Mouse (Mus musculus): ENCODE measurements around the gene Cacng2. TPM values are rescaled to one million over a fixed set of nuclear protein-coding genes. Genes with fewer than 3 reads are reported as not detected.

Cacng2 gene
- polyA plus RNA-seq, 1 experiment, result not detected

DNA sequence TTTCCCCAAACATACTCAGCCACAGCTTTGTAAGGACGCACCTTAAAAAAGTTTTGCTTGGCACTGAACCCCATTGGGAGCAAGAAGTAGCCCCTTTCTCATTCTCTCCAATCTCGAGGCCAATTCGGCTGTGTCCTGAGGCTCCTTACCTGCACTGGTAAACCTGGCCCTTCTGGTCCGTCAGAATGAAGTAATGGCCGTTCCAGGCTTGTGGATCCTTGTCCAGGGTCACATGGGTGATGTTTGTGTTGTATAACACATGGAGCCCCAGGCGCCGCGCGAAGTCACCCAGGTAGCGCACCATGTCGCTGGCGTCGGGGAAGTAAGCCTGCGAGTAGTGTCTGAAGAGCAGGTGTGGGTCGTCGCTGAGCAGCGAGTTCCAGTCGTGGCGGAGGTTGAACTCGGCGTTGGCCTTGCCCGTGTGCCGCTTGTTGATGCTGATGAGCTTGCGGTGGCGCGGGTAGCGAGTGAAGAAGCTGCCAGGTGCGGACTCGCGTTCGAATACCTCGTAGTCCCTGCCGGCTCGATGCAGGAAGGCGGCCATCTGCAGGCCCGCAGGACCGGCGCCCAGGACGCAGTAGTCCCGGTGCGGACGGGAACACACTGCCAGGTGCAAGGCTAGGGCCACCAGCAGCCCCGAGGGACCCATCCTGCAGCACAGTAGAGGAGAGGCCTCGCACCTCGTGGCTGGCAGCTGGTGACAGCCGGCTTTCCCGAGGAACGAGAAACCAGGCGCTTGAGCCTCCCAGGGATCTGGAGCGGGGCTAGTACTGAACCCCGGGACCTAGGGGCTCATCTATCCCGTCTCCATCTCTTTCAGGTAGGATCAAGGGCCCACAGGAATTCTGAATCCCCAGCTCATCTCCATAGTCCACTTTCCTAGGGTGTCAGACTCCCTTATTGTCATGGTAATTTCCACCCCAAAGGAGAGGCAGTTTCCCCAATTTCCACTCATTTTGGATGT lies 164.1 kb downstream of the Cacng2 start:
- WGBS, result 11% methylated on average over 52 of the region's 52 CpGs
- Histone ChIP-seq H3K27ac (ENCODE audit: insufficient read depth, low read depth, low read length) (no peak overlapping the region), H3K4me1 (ENCODE audit: control insufficient read depth, insufficient read depth, low read length) (peaks cover 8% of the 10 kb centered on the region), H3K4me3 (ENCODE audit: insufficient read depth, low read depth, low read length) (peak overlapping the region; percentile 59)
- TF ChIP-seq POLR2A (IDR thresholded peaks at IDR 0.05; ENCODE audit: insufficient read depth, low read depth, low read length) (no peak), CTCF (IDR thresholded peaks at IDR 0.05; ENCODE audit: insufficient read depth, low read depth, low read length) (no peak)

DNA sequence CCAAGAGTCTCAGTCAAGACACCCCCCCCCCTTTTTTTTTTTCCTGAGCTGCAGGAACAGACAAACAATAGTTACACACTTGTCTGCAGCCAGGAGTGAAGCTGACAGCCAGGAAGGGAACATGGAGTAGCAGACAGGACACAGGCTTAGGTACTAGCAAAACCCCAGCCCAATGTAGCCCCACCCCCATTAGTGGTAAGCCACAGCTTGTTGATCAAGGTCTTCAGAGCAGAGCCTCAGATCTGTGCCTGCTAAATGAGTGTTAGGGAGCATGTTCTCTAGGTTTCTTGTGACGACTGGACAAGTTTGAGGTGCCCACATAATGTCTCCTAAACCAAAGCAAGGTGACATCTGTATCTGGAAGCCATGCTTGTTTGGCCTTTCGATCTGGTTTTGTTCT lies 165.5 kb downstream of the Cacng2 start:
- Histone ChIP-seq H3K4me1 (ENCODE audit: control insufficient read depth, insufficient read depth, low read length) (peaks cover 8% of the 10 kb centered on the region), H3K27ac (ENCODE audit: insufficient read depth, low read depth, low read length) (no peak overlapping the region), H3K4me3 (ENCODE audit: insufficient read depth, low read depth, low read length) (no peak overlapping the region)
- TF ChIP-seq CTCF (IDR thresholded peaks at IDR 0.05; ENCODE audit: insufficient read depth, low read depth, low read length), result no peak
- TF ChIP-seq POLR2A (IDR thresholded peaks at IDR 0.05; ENCODE audit: insufficient read depth, low read depth, low read length), result no peak
- WGBS, result 88% methylated on average over 2 of the region's 2 CpGs

DNA sequence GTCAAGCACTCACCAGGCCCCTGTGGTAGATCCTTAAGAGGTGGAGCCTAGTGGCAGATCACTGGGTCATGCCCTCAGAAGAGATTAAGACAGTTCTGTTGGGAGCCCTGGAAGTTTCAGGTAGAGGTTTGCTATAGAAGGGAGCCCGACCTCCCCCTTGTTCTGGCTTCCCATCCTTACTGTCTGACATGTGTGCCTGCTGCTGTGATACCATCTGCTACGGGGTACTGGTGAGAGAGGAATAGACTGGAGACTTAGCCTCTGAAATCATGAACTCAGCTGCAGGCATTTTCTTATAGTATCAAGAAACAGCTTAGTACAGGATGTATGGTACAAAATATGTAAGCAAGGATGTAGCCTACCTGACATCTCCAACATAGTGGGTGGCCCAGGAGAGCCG lies 166.9 kb downstream of the Cacng2 start:
- 89% methylated on average over 3 of the region's 3 CpGs for WGBS
- Histone ChIP-seq H3K4me3 (ENCODE audit: insufficient read depth, low read depth, low read length) (no peak overlapping the region), H3K27ac (ENCODE audit: insufficient read depth, low read depth, low read length) (no peak overlapping the region), H3K4me1 (ENCODE audit: control insufficient read depth, insufficient read depth, low read length) (peaks cover 8% of the 10 kb centered on the region)
- TF ChIP-seq CTCF (IDR thresholded peaks at IDR 0.05; ENCODE audit: insufficient read depth, low read depth, low read length), result no peak
- TF ChIP-seq POLR2A (IDR thresholded peaks at IDR 0.05; ENCODE audit: insufficient read depth, low read depth, low read length), result no peak

DNA sequence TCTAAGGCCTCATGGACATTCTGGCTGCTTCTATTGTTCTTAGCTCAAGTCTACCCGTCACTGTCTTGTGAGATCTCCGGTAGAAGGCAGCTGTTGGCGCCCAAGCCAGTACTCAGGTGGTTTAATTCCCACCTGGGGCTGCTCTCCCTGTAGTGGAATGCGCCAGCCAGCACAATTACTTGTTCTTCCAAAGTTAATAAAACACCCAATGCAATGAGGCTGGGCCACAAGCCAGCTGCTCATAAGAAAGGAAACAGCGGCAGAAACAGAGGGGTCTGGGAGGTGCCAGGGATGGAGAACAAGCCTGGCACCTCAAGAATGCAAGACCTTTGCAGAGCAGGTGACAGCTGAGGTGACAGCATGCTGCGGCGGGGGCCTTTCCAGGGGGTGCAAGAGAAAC lies 170.8 kb downstream of the Cacng2 start:
- no peaks in the 10 kb centered on the region for H3K4me1 ChIP-seq (ENCODE audit: control insufficient read depth, insufficient read depth, low read length)
- H3K27ac ChIP-seq (ENCODE audit: insufficient read depth, low read depth, low read length), result no peak overlapping the region
- 81% methylated on average over 7 of the region's 7 CpGs for WGBS
- no peak overlapping the region for H3K4me3 ChIP-seq (ENCODE audit: insufficient read depth, low read depth, low read length)
- TF ChIP-seq POLR2A (IDR thresholded peaks at IDR 0.05; ENCODE audit: insufficient read depth, low read depth, low read length) (no peak), CTCF (IDR thresholded peaks at IDR 0.05; ENCODE audit: insufficient read depth, low read depth, low read length) (no peak)

DNA sequence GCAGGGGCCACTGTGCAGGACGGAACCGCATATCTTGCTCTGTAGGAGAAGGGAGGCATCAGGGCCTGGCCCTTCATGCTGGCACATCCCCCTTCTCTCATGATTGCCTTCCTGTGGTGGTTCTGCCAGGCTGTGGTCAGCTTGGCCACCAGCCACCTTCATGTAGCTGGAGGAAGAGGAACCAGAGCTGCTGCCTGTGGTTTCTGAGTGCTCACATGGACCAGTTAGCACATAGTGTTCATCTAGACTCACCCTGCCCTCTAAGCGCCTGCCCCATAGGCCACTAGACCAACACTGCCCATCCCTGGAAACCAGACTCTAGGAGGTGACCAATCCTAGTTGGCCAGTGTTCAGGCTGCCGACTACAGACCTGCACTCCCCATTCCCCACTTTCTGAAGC lies 174.1 kb downstream of the Cacng2 start:
- no peak for TF ChIP-seq CTCF (IDR thresholded peaks at IDR 0.05; ENCODE audit: insufficient read depth, low read depth, low read length)
- TF ChIP-seq POLR2A (IDR thresholded peaks at IDR 0.05; ENCODE audit: insufficient read depth, low read depth, low read length), result no peak
- no peak overlapping the region for H3K4me3 ChIP-seq (ENCODE audit: insufficient read depth, low read depth, low read length)
- 90% methylated on average over 4 of the region's 4 CpGs for WGBS
- no peak overlapping the region for H3K27ac ChIP-seq (ENCODE audit: insufficient read depth, low read depth, low read length)
- 0 out of 2 replicates have a peak, but pooled peaks cover 2% of the 10 kb centered on the region for H3K4me1 ChIP-seq (ENCODE audit: control insufficient read depth, insufficient read depth, low read length)

Other genes starting within 250 kb of the Cacng2 start
- gene Txn2, start 191.0 kb downstream of the Cacng2 start, polyA plus RNA-seq (2012; ENCODE audit: insufficient read depth, insufficient read length, low replicate concordance, missing spikeins), result not detected in 2 replicates
- gene Foxred2, start 163.3 kb downstream of the Cacng2 start, polyA plus RNA-seq (2012; ENCODE audit: insufficient read depth, insufficient read length, low replicate concordance, missing spikeins), result not detected in 2 replicates
- not detected in 2 replicates for gene Eif3d, start 149.2 kb downstream of the Cacng2 start, polyA plus RNA-seq (2012; ENCODE audit: insufficient read depth, insufficient read length, low replicate concordance, missing spikeins)
- not detected in 2 replicates for gene Ift27, start 54.1 kb upstream of the Cacng2 start, polyA plus RNA-seq (2012; ENCODE audit: insufficient read depth, insufficient read length, low replicate concordance, missing spikeins)
- not detected in 2 replicates for gene Pvalb, start 86.4 kb upstream of the Cacng2 start, polyA plus RNA-seq (2012; ENCODE audit: insufficient read depth, insufficient read length, low replicate concordance, missing spikeins)
- gene Ncf4, start 124.8 kb upstream of the Cacng2 start, polyA plus RNA-seq (2012; ENCODE audit: insufficient read depth, insufficient read length, low replicate concordance, missing spikeins), result not detected in 2 replicates
- gene Csf2rb2, start 185.7 kb upstream of the Cacng2 start, polyA plus RNA-seq (2012; ENCODE audit: insufficient read depth, insufficient read length, low replicate concordance, missing spikeins), result not detected in 2 replicates
- not detected in 2 replicates for gene Csf2rb, start 205.7 kb upstream of the Cacng2 start, polyA plus RNA-seq (2012; ENCODE audit: insufficient read depth, insufficient read length, low replicate concordance, missing spikeins)